ENCODE assay signal across 8 mouse cellular contexts in genomic region chr4:129542592-129543141, GRCm38 (mm10). TPM values are rescaled to one million over a fixed set of nuclear protein-coding genes. Genes with fewer than 3 reads are reported as not detected.
DNase-seq lines count a peak whose midpoint lies in the region; ATAC-seq and TF ChIP-seq lines count a peak whose summit lies in the region.

Gene Hdac1, minus strand, starts transcription at chr4:129542713.

- peaks cover 3% of the 10 kb centered on the region for H3K4me1 ChIP-seq in ES-Bruce4 (ENCODE audit: control insufficient read depth, insufficient read depth, low read length)
- H3K4me1 ChIP-seq in forebrain, embryonic 13.5 days, result peaks cover 21% of the 10 kb centered on the region
- H3K4me1 ChIP-seq in liver, postnatal 0 days (ENCODE audit: insufficient read depth), result peaks cover 17% of the 10 kb centered on the region
- H3K4me1 ChIP-seq in neural tube, embryonic 14.5 days (ENCODE audit: control insufficient read depth, insufficient read depth, low read length), result peaks cover 13% of the 10 kb centered on the region

- H3K27me3 ChIP-seq in ES-Bruce4 (ENCODE audit: control insufficient read depth, insufficient read depth, low read length, poor library complexity, severe bottlenecking), result no peaks in the 10 kb centered on the region
- no peaks in the 10 kb centered on the region for H3K27me3 ChIP-seq in forebrain, embryonic 13.5 days
- H3K27me3 ChIP-seq in liver, postnatal 0 days (ENCODE audit: insufficient read depth, low read length), result no peaks in the 10 kb centered on the region
- H3K27me3 ChIP-seq in neural tube, embryonic 14.5 days (ENCODE audit: control insufficient read depth, insufficient read depth, low read length), result no peaks in the 10 kb centered on the region

- H3K27ac ChIP-seq in ES-Bruce4 (ENCODE audit: insufficient read depth, low read length), result peak within 1 kb of the TSS; percentile 88
- peak within 1 kb of the TSS; percentile 66 for H3K27ac ChIP-seq in forebrain, embryonic 13.5 days
- H3K27ac ChIP-seq in liver, postnatal 0 days (ENCODE audit: low read depth), result peak within 1 kb of the TSS; percentile 81
- peak within 1 kb of the TSS; percentile 71 for H3K27ac ChIP-seq in neural tube, embryonic 14.5 days (ENCODE audit: low read depth, low read length)

- H3K36me3 ChIP-seq in ES-Bruce4 (ENCODE audit: control insufficient read depth, insufficient read depth, low read length, poor library complexity, severe bottlenecking), result no peaks in the 10 kb centered on the region
- peaks cover 16% of the 10 kb centered on the region for H3K36me3 ChIP-seq in forebrain, embryonic 13.5 days (ENCODE audit: poor library complexity, severe bottlenecking)
- peaks cover 8% of the 10 kb centered on the region; the same call in 1 of the 2 replicates for H3K36me3 ChIP-seq in liver, postnatal 0 days (replicated peaks; ENCODE audit: insufficient read depth, low read length)
- H3K36me3 ChIP-seq in neural tube, embryonic 14.5 days (ENCODE audit: control insufficient read depth, insufficient read depth, low read length), result no peaks in the 10 kb centered on the region

- intact Hi-C loops in heart, postnatal 10 days (cut with DNase I), result loop anchor here (5.0 kb wide), 1 partner anchor 45 kb away; no protein-coding TSS in a partner anchor

- peak; percentile 48 for TF ChIP-seq POLR2A in ES-Bruce4 (IDR thresholded peaks at IDR 0.05; ENCODE audit: insufficient read depth, low read length)

- DNase-seq in heart, postnatal 10 days, result peak; percentile 97 to 98
- DNase-seq in large intestine, adult 2 months (ENCODE audit: low read depth, low spot score), result peak; percentile 85
- DNase-seq in liver, postnatal 0 days, result peak; percentile 99
- peak; percentile 98 for DNase-seq in testis, postnatal 10 days (ENCODE audit: low spot score)

- H3K9ac ChIP-seq in ES-Bruce4 (ENCODE audit: low read depth, poor library complexity, severe bottlenecking), result peak within 1 kb of the TSS; percentile 94
- H3K9ac ChIP-seq in forebrain, embryonic 13.5 days, result peak within 1 kb of the TSS; percentile 93
- H3K9ac ChIP-seq in liver, postnatal 0 days (replicated peaks), result peak within 1 kb of the TSS; percentile 94
- peak within 1 kb of the TSS; percentile 63 for H3K9ac ChIP-seq in neural tube, embryonic 14.5 days (replicated peaks; ENCODE audit: low read depth, low read length)

- peak within 1 kb of the TSS; percentile 78 for H3K4me2 ChIP-seq in forebrain, embryonic 13.5 days
- peak within 1 kb of the TSS; percentile 93 for H3K4me2 ChIP-seq in liver, postnatal 0 days (ENCODE audit: low read depth, low read length)
- H3K4me2 ChIP-seq in neural tube, embryonic 14.5 days (ENCODE audit: low read depth, low read length), result peak within 1 kb of the TSS; percentile 76

- H3K4me3 ChIP-seq in ES-Bruce4 (ENCODE audit: low read depth, low read length), result peak within 1 kb of the TSS; percentile 94
- H3K4me3 ChIP-seq in forebrain, embryonic 13.5 days, result peak within 1 kb of the TSS; percentile 85
- H3K4me3 ChIP-seq in liver, postnatal 0 days (ENCODE audit: low read depth, low read length), result peak within 1 kb of the TSS; percentile 98
- H3K4me3 ChIP-seq in neural tube, embryonic 14.5 days (ENCODE audit: low read depth, low read length), result peak within 1 kb of the TSS; percentile 66

- TF ChIP-seq CTCF in ES-Bruce4 (IDR thresholded peaks at IDR 0.05; ENCODE audit: low read depth, low read length), result no peak
- TF ChIP-seq CTCF in liver, postnatal 0 days (IDR thresholded peaks at IDR 0.05; ENCODE audit: low read depth), result peak; percentile 17; the same call in 1 of the 2 replicates

- peak; percentile 94 for ATAC-seq in cerebellum, adult (ENCODE audit: insufficient number of reproducible peaks, low FRiP score, low TSS enrichment)
- peak; percentile 100 for ATAC-seq in forebrain, embryonic 13.5 days
- peak; percentile 99 for ATAC-seq in liver, postnatal 0 days
- ATAC-seq in neural tube, embryonic 14.5 days (ENCODE audit: low read depth), result peak; percentile 98

- no peaks in the 10 kb centered on the region for H3K9me3 ChIP-seq in ES-Bruce4 (replicated peaks; ENCODE audit: control insufficient read depth, insufficient read depth, low read length, poor library complexity, severe bottlenecking)
- H3K9me3 ChIP-seq in forebrain, embryonic 13.5 days (replicated peaks), result no peaks in the 10 kb centered on the region
- H3K9me3 ChIP-seq in liver, postnatal 0 days (ENCODE audit: low read length), result no peaks in the 10 kb centered on the region
- no peaks in the 10 kb centered on the region for H3K9me3 ChIP-seq in neural tube, embryonic 14.5 days (ENCODE audit: control insufficient read depth, low read length)

- no peak for TF ChIP-seq EP300 in ES-Bruce4 (IDR thresholded peaks at IDR 0.05; ENCODE audit: insufficient read depth, low read depth, low read length)
- peak; percentile 34; the same call in 1 of the 2 replicates for TF ChIP-seq EP300 in liver, postnatal 0 days (IDR thresholded peaks at IDR 0.05; ENCODE audit: low read depth)

- WGBS in forebrain, embryonic 13.5 days, result under 1% methylated on average over 45 of the region's 46 CpGs
- WGBS in large intestine, adult 2 months, result 2% methylated on average over 46 of the region's 46 CpGs
- WGBS in liver, postnatal 0 days (ENCODE audit: insufficient replicate concordance), result under 1% methylated on average over 34 of the region's 46 CpGs
- WGBS in neural tube, embryonic 14.5 days, result under 1% methylated on average over 42 of the region's 46 CpGs

RNA-seq across cellular contexts. Expression of gene Hdac1, which starts in this region (rescaled TPM):
- 301 and 304 TPM in 2 replicates for polyA plus RNA-seq in ES-Bruce4 (2011; ENCODE audit: insufficient read depth, insufficient read length, low read depth, missing spikeins)
- 189 and 191 TPM in 2 replicates for polyA plus RNA-seq in forebrain, embryonic 13.5 days (2015; fragmentation: Nextera tagmentation; extraction: Ambion mirVana)
- total RNA-seq in heart, postnatal 10 days (2021), result 10 to 100 TPM; 35.1 to 38.1 TPM
- polyA plus RNA-seq in large intestine, adult 2 months (2012; rRNA removed), result 56.6 and 67.3 TPM in 2 replicates
- 54.9 and 59.0 TPM in 2 replicates for polyA plus RNA-seq in liver, postnatal 0 days (2015; fragmentation: Nextera tagmentation; extraction: Ambion mirVana)
- polyA plus RNA-seq in neural tube, embryonic 14.5 days (2014; fragmentation: Nextera tagmentation; extraction: Ambion mirVana), result 67.2 and 94.0 TPM in 2 replicates

Comparison
In these comparisons a context has a peak if more than half of its experiments do, and no peak if none do; other contexts are left out.
1. Peak in every context shown above with its lines: DNase-seq, ATAC-seq, H3K4me3 ChIP-seq and H3K27ac ChIP-seq.